Mouse (Mus musculus): ENCODE measurements around the gene Adamts15.

- TF ChIP-seq POLR2A (IDR thresholded peaks at IDR 0.05; ENCODE audit: extremely low read depth, insufficient read depth, low read length) (no peak), CTCF (IDR thresholded peaks at IDR 0.05; ENCODE audit: low read depth, low read length) (no peak)
Observed at GRCm38 (mm10) chr9:30916266-30916968, 5.8 kb downstream of the Adamts15 start.
